Mouse (Mus musculus): ENCODE data around the gene Cnppd1.

DNA sequence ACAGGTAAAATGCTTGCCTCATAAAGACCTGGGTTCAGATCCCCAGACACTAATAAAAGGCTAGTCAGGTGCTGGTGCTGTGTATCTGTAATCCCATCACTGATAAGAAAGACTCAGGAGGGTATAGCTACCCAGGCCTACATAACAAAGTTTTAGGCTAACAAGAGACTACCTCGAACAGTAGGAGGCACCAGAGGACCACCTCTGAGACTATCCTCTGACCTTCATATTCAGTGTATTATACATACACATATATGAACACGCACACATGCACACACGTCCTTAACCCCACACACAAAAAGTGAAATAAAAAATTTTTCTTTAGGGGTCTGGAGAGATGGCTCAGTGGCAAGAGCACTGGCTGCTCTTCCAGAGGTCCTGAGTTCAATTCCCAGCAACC is 20.3 kb downstream of the Cnppd1 start:
- TF ChIP-seq CTCF (IDR thresholded peaks at IDR 0.05; ENCODE audit: low read depth) (peak; percentile 55), EP300 (optimal IDR thresholded peaks at IDR 0.05) (no peak)

Data from stomach, postnatal 0 days (tissue).